In the genomic region with DNA sequence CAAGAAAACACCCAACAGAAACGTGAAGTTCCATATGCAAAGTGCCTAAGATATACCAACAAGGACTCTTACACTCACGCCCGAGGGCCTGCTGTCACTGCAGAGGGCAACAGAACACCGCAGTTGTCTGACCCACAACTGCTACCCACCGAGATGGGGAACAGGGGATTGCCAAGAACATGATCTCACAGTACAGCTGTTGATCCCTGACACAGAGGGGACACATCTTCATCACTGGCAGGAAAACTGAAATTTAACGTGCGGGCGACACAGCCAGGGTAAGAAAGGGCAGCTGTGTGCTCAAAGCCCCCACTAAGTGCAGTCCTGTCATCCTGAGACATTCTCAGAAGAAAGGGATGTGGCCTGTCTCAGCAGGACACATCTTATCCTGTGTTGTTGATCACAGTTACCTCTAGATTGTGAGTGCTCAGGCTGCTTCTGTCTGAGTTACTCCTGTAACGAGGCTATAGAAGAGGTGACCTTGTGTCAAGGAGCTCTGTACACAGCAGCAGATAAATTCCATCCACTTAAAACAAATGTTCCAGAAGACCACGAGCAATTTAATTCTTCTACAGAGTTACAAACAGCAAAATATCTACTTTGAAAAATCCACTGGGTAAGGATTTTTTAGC, we compare ENCODE assay signal across 12 mouse cellular contexts. TPM values are rescaled to one million over a fixed set of nuclear protein-coding genes. Genes with fewer than 3 reads are reported as not detected.
A peak's percentile ranks its signal among the peaks of the same experiment; 100 is the strongest.
DNase-seq lines count a peak whose midpoint lies in the region; ATAC-seq lines count a peak whose summit lies in the region.
"Had no signal": no experiment of that assay in that cellular context is flagged by ENCODE, and none has a peak within 500 bp of the region (broad histone marks: within the 10 kb centered on the region; RNA-seq: fewer than 3 reads in every experiment).

No protein-coding gene starts in this region.

- DNase-seq in heart, postnatal 4 days: no peak
- DNase-seq in lung, postnatal 25 days (ENCODE audit: low spot score): peak; percentile 12
- DNase-seq in lung, postnatal 36 days: no peak
- peak; percentile 18 for DNase-seq in adrenal gland, adult 8-10 months
- peak; percentile 42 for DNase-seq in splenic B cell, adult 2 months (ENCODE audit: low read depth, low spot score)
- DNase-seq in natural killer cell, adult 2 months (ENCODE audit: low spot score in 2 of 2): no peak
- DNase-seq: liver had no signal

- no peaks in the 10 kb centered on the region for H3K9me3 ChIP-seq in heart, embryonic 12.5 days (replicated peaks)
- H3K9me3 ChIP-seq: midbrain, embryonic 10.5 days; neural tube, embryonic 12.5 days had no signal

- WGBS in heart, embryonic 12.5 days: 58% methylated on average over 10 of the region's 10 CpGs

- peak overlapping the region; percentile 81 for H3K27ac ChIP-seq in heart, embryonic 12.5 days (ENCODE audit: poor library complexity, severe bottlenecking)
- H3K27ac ChIP-seq: hindbrain, embryonic 14.5 days; midbrain, embryonic 10.5 days; neural tube, embryonic 12.5 days had no signal

- H3K27me3 ChIP-seq in heart, embryonic 12.5 days (replicated peaks): no peaks in the 10 kb centered on the region
- H3K27me3 ChIP-seq in splenic B cell, adult 2 months (ENCODE audit: control insufficient read depth, insufficient read depth, low read length, poor library complexity, severe bottlenecking): no peaks in the 10 kb centered on the region
- H3K27me3 ChIP-seq: neural tube, embryonic 12.5 days had no signal

- H3K4me3 ChIP-seq in heart, embryonic 12.5 days: no peak overlapping the region
- H3K4me3 ChIP-seq: erythroblast, embryonic 14.5 days; midbrain, embryonic 10.5 days; neural tube, embryonic 12.5 days had no signal

- H3K9ac ChIP-seq in heart, embryonic 12.5 days: peak overlapping the region; percentile 51; the same call in 1 of the 2 replicates
- H3K9ac ChIP-seq: hindbrain, embryonic 14.5 days; neural tube, embryonic 12.5 days had no signal

- ATAC-seq in heart, embryonic 12.5 days (ENCODE audit: insufficient number of reproducible peaks, low FRiP score): no peak

- no peaks in the 10 kb centered on the region for H3K36me3 ChIP-seq in heart, embryonic 12.5 days
- H3K36me3 ChIP-seq in splenic B cell, adult 2 months (ENCODE audit: control insufficient read depth, insufficient read depth, low read length, poor library complexity, severe bottlenecking): no peaks in the 10 kb centered on the region; the same call in 1 of the 2 replicates
- H3K36me3 ChIP-seq: midbrain, embryonic 10.5 days; neural tube, embryonic 12.5 days had no signal

- no peak overlapping the region for H3K4me2 ChIP-seq in heart, embryonic 12.5 days
- H3K4me2 ChIP-seq: hindbrain, embryonic 14.5 days; neural tube, embryonic 12.5 days had no signal

- H3K4me1 ChIP-seq in heart, embryonic 12.5 days (replicated peaks): peaks cover 32% of the 10 kb centered on the region

RNA-seq across cellular contexts. Expression of a gene that starts 38.0 kb away (rescaled TPM):
- polyA plus RNA-seq in heart, embryonic 12.5 days (2016; fragmentation: Nextera tagmentation; extraction: Ambion mirVana): 33.7 and 34.2 TPM in 2 replicates
- total RNA-seq in heart, postnatal 4 days (2021): 10 to 100 TPM; 18.6 to 20.9 TPM
- total RNA-seq in adrenal gland, adult 8-10 months (2022): 10 to 100 TPM; 47.6 to 55.2 (median 53.4) TPM

RNA-seq across cellular contexts. Expression of a gene that starts 40.6 kb away (rescaled TPM):
- polyA plus RNA-seq in heart, embryonic 12.5 days (2016; fragmentation: Nextera tagmentation; extraction: Ambion mirVana): 3.5 and 3.9 TPM in 2 replicates
- 1 to 10 TPM; 5.4 to 6.2 TPM for total RNA-seq in heart, postnatal 4 days (2021)
- 10 to 100 TPM; 12.8 to 21.7 (median 17.5) TPM for total RNA-seq in adrenal gland, adult 8-10 months (2022)
- polyA plus RNA-seq: erythroblast, embryonic 14.5 days had no signal

RNA-seq across cellular contexts. Expression of a gene that starts 56.9 kb away (rescaled TPM):
- polyA plus RNA-seq in heart, embryonic 12.5 days (2016; fragmentation: Nextera tagmentation; extraction: Ambion mirVana): 1.5 and 1.9 TPM in 2 replicates
- total RNA-seq in heart, postnatal 4 days (2021): 1 to 10 TPM; 2.0 TPM
- 1 to 10 TPM in 3 of 4 experiments, under 1 TPM in 1; 0.93 to 3.5 (median 1.6) TPM for total RNA-seq in adrenal gland, adult 8-10 months (2022)

Comparison
In these comparisons a context has a peak if more than half of its experiments do, and no peak if none do; other contexts are left out.
1. DNase-seq: peak in lung, postnatal 25 days (single experiment), adrenal gland, adult 8-10 months (single experiment) and splenic B cell, adult 2 months (single experiment); none in heart, postnatal 4 days (single experiment), lung, postnatal 36 days (single experiment) and natural killer cell, adult 2 months (0 of 2).